Mouse (Mus musculus) neural tube, embryonic 13.5 days (tissue): ENCODE results near the gene Kcnk3. TPM values are rescaled to one million over a fixed set of nuclear protein-coding genes. Genes with fewer than 3 reads are reported as not detected.
A peak's percentile ranks its signal among the peaks of the same experiment; 100 is the strongest.

Source experiments
- ATAC-seq: fragments of 200-750 bp; cut with Nextera tagmentation; 2 replicates; pipeline ENCODE4 v1.8.0; 2017; ENCODE audit warnings: low read depth, mild to moderate bottlenecking, moderate TSS enrichment, moderate library complexity
- H3K27ac ChIP-seq: fragments of 300-500 bp; sonication (generic); replicated peaks from 2 replicates; pipeline ENCODE4 v1.5.1; 2015; ENCODE audit warnings: moderate library complexity, mild to moderate bottlenecking, inconsistent platforms
- H3K27me3 ChIP-seq: fragments of 300-500 bp; sonication (generic); 2 replicates; pipeline ENCODE4 v1.6.1; 2015; ENCODE audit warnings: mild to moderate bottlenecking, inconsistent platforms
- H3K36me3 ChIP-seq: fragments of 300-500 bp; sonication (generic); 2 replicates; pipeline ENCODE4 v1.6.1; 2015; ENCODE audit warnings: mild to moderate bottlenecking, inconsistent platforms
- H3K4me1 ChIP-seq: fragments of 300-500 bp; sonication (generic); replicated peaks from 2 replicates; pipeline ENCODE4 v1.6.1; 2015; ENCODE audit warnings: inconsistent platforms
- H3K4me2 ChIP-seq: fragments of 300-500 bp; sonication (generic); 2 replicates; pipeline ENCODE4 v1.6.1; 2015; ENCODE audit warnings: inconsistent platforms, mild to moderate bottlenecking, moderate library complexity
- H3K4me3 ChIP-seq: fragments of 300-500 bp; sonication (generic); 2 replicates; pipeline ENCODE4 v1.5.1; 2015; ENCODE audit warnings: mild to moderate bottlenecking, inconsistent platforms
- H3K9ac ChIP-seq: fragments of 300-500 bp; sonication (generic); 2 replicates; pipeline ENCODE4 v1.6.1; 2015; ENCODE audit warnings: moderate library complexity, mild to moderate bottlenecking, inconsistent platforms
- H3K9me3 ChIP-seq: fragments of 300-500 bp; sonication (generic); 2 replicates; pipeline ENCODE4 v1.6.1; 2016; ENCODE audit warnings: inconsistent platforms
- WGBS: fragments of 180-500 bp; shearing (Covaris S2); methylation state at CpG from one replicate; pipeline ENCODE4 v1.1.7; 2015; 5-methylcytosine and 5-hydroxymethylcytosine counted together
- polyA plus RNA-seq: library from polyadenylated mRNA; unstranded; fragments of >200 nt; fragmentation: Nextera tagmentation; extraction: Ambion mirVana; gene quantifications from 2 replicates; pipeline ENCODE4 v1.2.1, GENCODE M21; 2015

Kcnk3 gene
- polyA plus RNA-seq, 1 experiment from 2014 or later: 6.1 TPM

- no peak overlapping the region for H3K27ac ChIP-seq
- no peak overlapping the region for H3K4me3 ChIP-seq
- H3K4me1 ChIP-seq: peaks cover 15% of the 10 kb centered on the region
- no peak overlapping the region for H3K4me2 ChIP-seq
- H3K27me3 ChIP-seq: peaks cover 44% of the 10 kb centered on the region
- WGBS: 82% methylated on average over 3 of the region's 3 CpGs
- no peaks in the 10 kb centered on the region for H3K36me3 ChIP-seq
- ATAC-seq: no peak
- no peaks in the 10 kb centered on the region for H3K9me3 ChIP-seq
- H3K9ac ChIP-seq: no peak overlapping the region
Measured at GRCm38 (mm10) chr5:30625379-30625778, 37.4 kb downstream of the Kcnk3 start.

DNA sequence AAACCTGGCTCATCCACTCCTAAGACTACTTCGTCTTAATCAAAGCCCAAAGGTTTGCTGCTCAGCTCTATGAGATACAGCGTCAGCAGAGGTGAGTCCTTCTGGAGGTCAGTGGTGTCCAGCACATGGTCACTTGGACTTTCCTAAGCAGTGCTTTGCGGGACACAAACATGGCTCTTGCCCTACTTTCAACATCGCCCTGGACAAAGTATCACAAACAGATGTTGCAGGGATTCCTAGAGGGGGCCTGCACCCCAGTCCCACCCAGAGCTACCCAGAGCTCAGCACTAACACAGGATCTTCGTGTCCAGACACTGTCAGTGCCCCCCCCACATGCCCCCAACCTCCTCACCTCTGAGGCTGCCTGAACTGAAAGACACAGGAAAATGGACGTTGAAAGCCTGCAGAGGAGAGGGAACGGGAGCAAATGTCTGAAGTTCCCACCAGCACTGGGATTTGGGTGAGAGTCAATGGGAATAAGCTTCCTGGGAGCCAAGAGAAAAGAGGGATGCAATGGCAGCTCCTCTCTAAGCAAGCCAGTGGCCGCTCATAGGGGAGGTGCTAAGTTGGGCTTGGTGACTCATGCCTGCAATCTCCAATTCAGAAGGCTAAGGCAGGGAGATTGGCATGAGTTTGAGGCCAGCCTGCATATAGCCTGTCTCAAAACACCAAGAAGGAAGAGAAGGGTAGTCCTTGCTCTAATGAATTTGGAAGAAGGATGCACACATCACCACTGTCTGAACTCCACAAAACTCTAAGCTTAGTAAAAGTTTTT is 38.5 kb downstream of the Kcnk3 start:
- Histone ChIP-seq H3K27ac (no peak overlapping the region), H3K4me1 (peaks cover 15% of the 10 kb centered on the region), H3K4me2 (no peak overlapping the region), H3K27me3 (peaks cover 33% of the 10 kb centered on the region), H3K9me3 (no peaks in the 10 kb centered on the region), H3K4me3 (no peak overlapping the region), H3K9ac (no peak overlapping the region), H3K36me3 (no peaks in the 10 kb centered on the region)
- no peak for ATAC-seq
- 82% methylated on average over 8 of the region's 8 CpGs for WGBS

- no peaks in the 10 kb centered on the region for H3K4me1 ChIP-seq
- H3K9ac ChIP-seq: no peak overlapping the region
- no peak for ATAC-seq
- no peaks in the 10 kb centered on the region for H3K9me3 ChIP-seq
- 78% methylated on average over 3 of the region's 3 CpGs for WGBS
- H3K36me3 ChIP-seq: no peaks in the 10 kb centered on the region
- no peak overlapping the region for H3K4me2 ChIP-seq
- H3K27me3 ChIP-seq: peaks cover 13% of the 10 kb centered on the region; the same call in 1 of the 2 replicates
- no peak overlapping the region for H3K27ac ChIP-seq
- H3K4me3 ChIP-seq: no peak overlapping the region
Measured at GRCm38 (mm10) chr5:30628511-30628910, 40.5 kb downstream of the Kcnk3 start.

DNA sequence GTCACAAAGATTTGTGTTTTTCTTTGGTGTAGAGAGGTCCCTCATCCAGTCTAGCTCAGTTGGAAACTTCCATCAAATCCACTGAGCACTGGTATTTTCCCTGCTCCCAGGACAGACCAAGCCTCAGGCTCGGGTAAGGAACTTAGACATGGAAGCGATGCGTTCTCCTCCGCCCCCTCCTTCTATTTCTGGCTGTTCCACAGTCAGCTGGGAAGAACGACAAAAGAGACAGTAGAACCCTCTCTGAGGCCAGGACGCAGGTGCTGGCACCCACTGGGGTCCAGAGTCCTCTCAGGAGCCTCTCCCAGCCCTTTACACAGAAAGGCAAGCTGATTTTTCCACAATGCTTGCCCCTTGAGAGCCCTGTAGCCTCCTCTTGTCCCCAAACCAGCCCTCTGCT is 42.4 kb downstream of the Kcnk3 start:
- Histone ChIP-seq H3K4me3 (no peak overlapping the region), H3K4me1 (no peaks in the 10 kb centered on the region), H3K4me2 (no peak overlapping the region), H3K27me3 (no peaks in the 10 kb centered on the region), H3K27ac (no peak overlapping the region), H3K9me3 (no peaks in the 10 kb centered on the region), H3K9ac (no peak overlapping the region), H3K36me3 (no peaks in the 10 kb centered on the region)
- WGBS: 79% methylated on average over 6 of the region's 6 CpGs
- ATAC-seq: no peak

DNA sequence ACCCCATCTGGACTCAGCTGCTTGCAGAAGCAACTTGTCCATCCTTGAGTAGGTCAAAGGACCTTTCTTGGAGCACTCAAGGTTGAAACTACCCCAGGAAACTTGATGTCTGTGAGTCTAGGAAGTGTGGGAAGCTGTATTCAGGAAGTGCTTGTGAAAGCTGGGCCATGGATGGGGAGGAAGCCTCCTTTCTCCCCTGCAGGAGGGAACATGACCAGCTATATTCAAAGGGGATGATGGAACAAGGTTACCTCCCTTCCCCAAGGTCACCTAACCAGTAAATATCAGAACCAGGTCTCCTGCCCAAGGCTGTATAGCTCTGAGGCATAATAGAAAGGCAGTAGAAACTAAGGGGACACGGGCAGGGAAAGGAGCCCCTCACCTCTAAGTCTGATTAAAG is 44.2 kb downstream of the Kcnk3 start:
- no peaks in the 10 kb centered on the region for H3K9me3 ChIP-seq
- 81% methylated on average over 1 of the region's 1 CpGs for WGBS
- no peaks in the 10 kb centered on the region for H3K4me1 ChIP-seq
- no peak overlapping the region for H3K4me2 ChIP-seq
- no peak overlapping the region for H3K9ac ChIP-seq
- ATAC-seq: no peak
- H3K27ac ChIP-seq: no peak overlapping the region
- no peaks in the 10 kb centered on the region for H3K36me3 ChIP-seq
- H3K4me3 ChIP-seq: no peak overlapping the region
- no peaks in the 10 kb centered on the region for H3K27me3 ChIP-seq

GRCm38 (mm10) chr5:30636994-30637393 is 49.0 kb downstream of the Kcnk3 start:
- no peak for ATAC-seq
- 55% methylated on average over 7 of the region's 7 CpGs for WGBS

GRCm38 (mm10) chr5:30638041-30638440 is 50.1 kb downstream of the Kcnk3 start:
- 0 out of 2 replicates have a peak, but pooled peaks have one; percentile 67 for ATAC-seq
- Histone ChIP-seq H3K9ac (no peak overlapping the region), H3K27me3 (0 out of 2 replicates have a peak, but pooled peaks cover 3% of the 10 kb centered on the region), H3K4me1 (no peaks in the 10 kb centered on the region), H3K27ac (no peak overlapping the region), H3K4me2 (no peak overlapping the region), H3K36me3 (no peaks in the 10 kb centered on the region), H3K9me3 (no peaks in the 10 kb centered on the region), H3K4me3 (no peak overlapping the region)
- 4% methylated on average over 6 of the region's 6 CpGs for WGBS

More at GRCm38 (mm10) chr5:30636994-30637393, 49.0 kb downstream of the Kcnk3 start:
- H3K4me1 ChIP-seq: no peaks in the 10 kb centered on the region
- H3K9me3 ChIP-seq: no peaks in the 10 kb centered on the region
- H3K4me3 ChIP-seq: no peak overlapping the region
- no peaks in the 10 kb centered on the region for H3K36me3 ChIP-seq
- H3K4me2 ChIP-seq: no peak overlapping the region
- no peak overlapping the region for H3K27ac ChIP-seq
- H3K27me3 ChIP-seq: 0 out of 2 replicates have a peak, but pooled peaks cover 3% of the 10 kb centered on the region
- no peak overlapping the region for H3K9ac ChIP-seq

GRCm38 (mm10) chr5:30643477-30644179 is 55.7 kb downstream of the Kcnk3 start:
- Histone ChIP-seq H3K27ac (no peak overlapping the region), H3K36me3 (no peaks in the 10 kb centered on the region), H3K4me3 (no peak overlapping the region), H3K4me2 (no peak overlapping the region), H3K9me3 (no peaks in the 10 kb centered on the region), H3K4me1 (peaks cover 14% of the 10 kb centered on the region), H3K27me3 (no peaks in the 10 kb centered on the region), H3K9ac (no peak overlapping the region)
- WGBS: 66% methylated on average over 5 of the region's 5 CpGs
- no peak for ATAC-seq

DNA sequence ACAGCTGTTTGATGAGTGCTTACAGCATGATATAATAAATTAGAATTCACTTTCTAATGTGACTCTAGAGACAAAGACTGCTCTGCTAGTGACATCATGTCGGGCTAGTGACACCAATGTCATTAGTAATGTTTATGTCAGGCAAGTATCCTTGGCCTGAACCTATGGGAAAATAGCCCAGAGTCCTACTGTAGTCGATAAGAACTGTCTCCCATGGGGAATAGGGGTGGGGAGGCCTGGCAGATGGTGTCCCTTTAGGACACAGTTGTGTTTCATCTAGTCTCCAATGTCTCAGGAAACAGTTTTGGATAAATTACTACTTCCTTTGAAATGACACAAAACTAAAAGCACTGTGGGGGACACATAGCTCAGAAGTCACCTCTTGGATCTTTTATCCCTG is 58.1 kb downstream of the Kcnk3 start:
- WGBS: 68% methylated on average over 2 of the region's 2 CpGs
- H3K27me3 ChIP-seq: no peaks in the 10 kb centered on the region
- no peak for ATAC-seq
- H3K4me1 ChIP-seq: peaks cover 23% of the 10 kb centered on the region
- no peaks in the 10 kb centered on the region for H3K36me3 ChIP-seq
- H3K9me3 ChIP-seq: no peaks in the 10 kb centered on the region
- no peak overlapping the region for H3K27ac ChIP-seq
- H3K4me2 ChIP-seq: no peak overlapping the region
- H3K9ac ChIP-seq: no peak overlapping the region
- no peak overlapping the region for H3K4me3 ChIP-seq

- 14% methylated on average over 9 of the region's 9 CpGs for WGBS
- no peaks in the 10 kb centered on the region for H3K27me3 ChIP-seq
- H3K4me3 ChIP-seq: peak overlapping the region; percentile 91
- H3K9ac ChIP-seq: peak overlapping the region; percentile 89
- H3K27ac ChIP-seq: peak overlapping the region; percentile 71
- peak overlapping the region; percentile 98 for H3K4me2 ChIP-seq
- H3K9me3 ChIP-seq: no peaks in the 10 kb centered on the region
- peaks cover 23% of the 10 kb centered on the region for H3K4me1 ChIP-seq
- peak; percentile 40; the same call in 1 of the 2 replicates for ATAC-seq
- peaks cover 11% of the 10 kb centered on the region for H3K36me3 ChIP-seq
Measured at GRCm38 (mm10) chr5:30647396-30647795, 59.4 kb downstream of the Kcnk3 start.

DNA sequence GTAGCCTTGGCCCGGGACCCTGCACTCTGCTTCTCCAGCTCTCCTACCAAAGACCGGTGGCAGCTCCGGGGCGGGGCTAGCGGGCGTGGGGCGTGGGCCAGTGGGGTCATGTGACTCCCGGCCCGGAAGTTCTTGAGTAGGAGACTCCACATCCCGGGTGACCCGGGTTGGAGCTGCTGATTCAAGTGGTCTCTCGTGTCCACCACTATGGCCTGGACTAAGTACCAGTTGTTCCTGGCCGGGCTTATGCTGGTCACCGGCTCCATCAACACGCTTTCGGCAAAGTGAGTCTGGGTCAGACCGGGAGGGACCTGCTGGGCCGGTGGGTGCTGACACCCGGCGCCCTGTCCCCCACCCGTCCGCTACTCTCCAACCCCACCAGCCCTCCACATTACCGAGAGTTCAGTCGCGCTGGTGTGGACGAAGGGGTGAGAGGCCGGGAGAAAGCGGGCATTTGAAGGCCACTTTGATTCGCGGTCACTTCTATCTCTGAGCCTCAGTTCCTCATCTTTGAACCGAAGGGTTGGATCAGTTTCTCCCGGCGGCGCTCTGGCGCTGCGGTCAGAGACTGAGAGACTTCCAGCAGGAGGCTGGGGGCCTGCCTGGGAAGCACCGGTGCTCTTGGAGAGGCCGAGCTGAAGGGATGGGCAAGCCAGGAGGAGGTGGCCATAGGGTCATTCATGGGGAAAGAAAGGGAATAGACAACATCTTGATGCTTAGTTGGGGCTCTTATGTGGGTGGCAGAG is 60.0 kb downstream of the Kcnk3 start, which contains the start of gene Slc35f6:
Slc35f6 (plus strand) TSS at position 119 of the 746 bp plus-strand sequence.
- Histone ChIP-seq H3K27me3 (no peaks in the 10 kb centered on the region), H3K4me1 (peaks cover 23% of the 10 kb centered on the region), H3K36me3 (peaks cover 16% of the 10 kb centered on the region), H3K4me3 (peak within 1 kb of the TSS; percentile 91), H3K9ac (peak within 1 kb of the TSS; percentile 89), H3K4me2 (peak within 1 kb of the TSS; percentile 98), H3K9me3 (no peaks in the 10 kb centered on the region), H3K27ac (peak within 1 kb of the TSS; percentile 71)
- peak; percentile 94 for ATAC-seq
- WGBS: under 1% methylated on average over 38 of the region's 38 CpGs

DNA sequence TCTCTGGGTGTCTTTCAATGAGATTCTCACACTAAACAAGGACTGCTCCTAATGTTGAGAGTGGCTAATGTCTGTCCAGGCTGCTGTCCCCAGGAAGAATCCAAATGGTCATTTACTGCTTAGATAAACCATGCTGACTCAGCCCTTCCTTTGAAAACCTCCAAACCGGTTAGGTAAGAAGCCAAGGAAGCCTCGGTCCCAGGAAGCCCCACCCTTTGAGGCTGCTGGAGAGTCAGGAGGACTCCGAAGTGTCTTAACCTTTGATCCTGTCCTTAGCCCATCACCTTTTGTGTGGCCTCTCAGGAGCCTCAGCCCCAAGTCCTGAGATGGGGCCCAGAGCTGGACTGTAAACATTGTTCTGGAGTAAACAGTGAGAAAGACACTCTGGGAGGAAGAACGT is 61.6 kb downstream of the Kcnk3 start:
- Histone ChIP-seq H3K4me3 (no peak overlapping the region), H3K9me3 (no peaks in the 10 kb centered on the region), H3K27ac (no peak overlapping the region), H3K36me3 (peaks cover 17% of the 10 kb centered on the region), H3K4me2 (no peak overlapping the region), H3K4me1 (peaks cover 23% of the 10 kb centered on the region), H3K27me3 (no peaks in the 10 kb centered on the region), H3K9ac (no peak overlapping the region)
- no peak for ATAC-seq
- WGBS: 69% methylated on average over 4 of the region's 4 CpGs
